Mouse (Mus musculus) spleen, adult 12 weeks (tissue): ENCODE measurements around the gene Ceacam11.
"Not testable (repeated sequence)": the region's sequence is repeated elsewhere in the genome, so short reads cannot be mapped to it uniquely, and the experiment has no call there.

Source experiments
- DNase-seq: peaks from one replicate; pipeline ENCODE4 v3.0.0; 2022; ENCODE audit warnings: low spot score

Ceacam11 gene

DNA sequence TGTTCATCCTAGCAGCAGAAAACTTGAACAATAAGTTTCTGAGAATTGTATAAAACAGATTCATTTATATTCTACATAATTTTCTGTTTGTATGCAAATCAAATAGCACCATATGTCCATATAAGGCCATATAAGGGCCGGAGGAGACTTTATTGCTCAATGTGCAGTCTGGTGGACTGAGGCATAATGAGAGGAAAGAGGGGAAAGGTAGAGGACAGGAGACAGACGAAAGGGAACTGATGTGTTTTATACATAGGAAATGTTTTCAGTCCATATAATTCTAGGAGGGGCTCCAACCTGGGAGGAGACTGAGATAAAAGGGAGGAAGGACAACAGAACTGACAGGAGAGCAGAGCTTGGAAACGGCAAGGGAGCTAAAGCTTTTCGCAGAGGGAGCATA is at the start of gene Ceacam11:
TSS of gene Ceacam11 (plus strand) at position 301 of the 400 bp plus-strand sequence.
- DNase-seq, result no peak

DNA sequence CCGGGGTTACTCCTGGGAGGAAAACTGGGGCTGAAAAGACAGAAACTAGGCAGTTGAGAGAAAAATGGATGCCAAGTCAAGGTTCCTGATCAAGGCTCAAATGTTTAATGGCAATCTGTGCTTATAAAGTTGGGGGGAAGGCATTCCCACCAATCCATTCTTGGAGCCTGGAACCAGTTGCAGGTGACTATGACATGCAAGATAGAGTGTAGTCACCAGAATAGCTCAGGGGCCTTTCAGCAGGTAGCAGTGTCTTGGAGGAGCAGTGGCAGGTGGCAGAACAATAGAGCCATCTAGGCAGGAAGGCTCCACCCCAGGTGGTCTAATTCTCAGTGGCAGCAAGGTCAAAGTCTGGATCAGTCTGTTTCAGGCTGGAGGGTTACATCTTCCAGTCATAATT is 29.2 kb downstream of the Ceacam11 start:
- DNase-seq, result not testable (repeated sequence)

DNA sequence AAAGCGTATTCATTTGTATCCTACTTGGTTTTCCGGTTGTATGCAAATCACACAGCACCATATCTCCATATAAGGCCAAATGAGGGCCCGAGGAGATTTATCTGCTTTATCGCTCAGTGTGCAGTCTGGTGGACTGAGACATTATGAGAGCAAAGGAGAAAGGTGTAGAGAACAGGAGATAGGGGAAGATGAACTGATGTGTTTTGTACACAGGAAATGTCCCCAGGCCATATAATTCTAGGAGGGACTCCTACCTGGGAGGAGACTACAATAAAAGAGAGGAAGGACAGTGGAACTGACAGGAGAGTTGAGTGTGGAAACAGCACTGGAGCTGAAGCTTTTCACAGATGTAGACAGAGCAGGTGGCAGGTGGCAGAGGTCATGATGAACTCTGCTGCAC is 37.7 kb downstream of the Ceacam11 start, which contains the start of gene Ceacam13:
TSS of gene Ceacam13 (plus strand) at position 301 of the 400 bp plus-strand sequence.
- DNase-seq, result no peak
